Mouse (Mus musculus) embryo, embryonic 10 days (tissue): Measurements from ENCODE around the gene 2510002D24Rik.

ENCODE experiments used
- DNase-seq: peaks from one replicate; pipeline ENCODE4 v3.0.0-alpha.2; 2015; ENCODE audit warnings: low spot score

The 2510002D24Rik gene

GRCm38 (mm10) chr16:18836468-18837208 is at the start of gene 2510002D24Rik, which contains the start of gene Gm28539:
Gene 2510002D24Rik (plus strand): TSS chr16:18836578.
Gene Gm28539 (plus strand): TSS chr16:18836584.
- peak; percentile 96 for DNase-seq

DNA sequence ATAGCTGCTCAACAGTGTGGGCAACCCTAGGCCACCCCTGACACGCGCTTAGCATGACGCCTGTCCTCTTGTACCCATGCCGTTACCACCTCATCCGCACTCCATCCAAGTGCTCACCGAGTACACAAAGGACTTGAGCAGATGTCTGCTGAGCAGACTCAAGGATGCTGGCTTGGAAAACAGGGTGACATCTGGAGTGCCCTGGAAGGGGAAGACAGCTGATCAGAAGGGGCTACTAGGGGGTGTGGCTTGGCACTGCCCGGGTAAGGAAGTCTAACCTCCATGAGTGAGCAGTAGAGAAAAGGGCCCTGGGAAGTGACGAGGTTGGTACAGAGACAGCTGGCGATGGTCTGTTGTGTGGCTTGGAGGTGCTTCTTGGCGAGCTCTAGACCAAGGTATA is 49.7 kb upstream of the 2510002D24Rik start:
- no peak for DNase-seq

DNA sequence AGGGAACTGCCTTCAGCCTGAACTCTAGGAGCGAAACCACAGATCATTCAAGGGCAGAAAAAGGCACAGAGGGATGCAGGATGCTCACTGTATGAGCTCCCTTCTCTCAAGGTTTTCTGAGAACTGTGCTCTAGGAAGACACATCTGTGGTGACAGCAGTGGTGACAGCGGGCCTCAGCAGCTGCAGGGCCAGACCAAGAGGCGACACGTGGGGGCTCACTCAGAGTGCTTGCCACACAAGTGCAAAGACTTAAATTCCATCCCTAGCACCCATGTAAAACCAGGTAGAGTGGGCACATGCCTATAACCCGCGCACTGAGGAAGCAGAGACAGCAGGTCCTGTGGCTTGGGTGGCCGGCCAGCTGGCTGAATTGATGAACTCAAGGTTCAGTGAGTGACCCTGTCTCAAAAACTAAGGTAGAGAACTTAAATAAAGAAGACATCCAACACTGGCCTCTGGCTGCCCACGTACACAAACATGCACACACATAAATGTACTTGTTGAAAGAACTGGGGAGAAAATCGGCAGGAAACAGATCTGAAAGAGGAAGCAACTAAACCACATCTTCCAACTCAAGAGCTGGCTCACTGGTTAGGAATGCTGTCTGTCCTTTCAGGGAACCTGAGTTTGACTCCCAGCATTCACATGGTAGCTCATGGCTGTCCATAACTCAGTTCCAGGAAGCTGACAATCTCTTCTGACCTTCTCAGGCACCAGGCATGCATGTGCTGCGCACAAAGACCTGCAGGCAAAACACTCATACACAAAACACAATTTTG is 47.6 kb upstream of the 2510002D24Rik start:
- DNase-seq: no peak

DNA sequence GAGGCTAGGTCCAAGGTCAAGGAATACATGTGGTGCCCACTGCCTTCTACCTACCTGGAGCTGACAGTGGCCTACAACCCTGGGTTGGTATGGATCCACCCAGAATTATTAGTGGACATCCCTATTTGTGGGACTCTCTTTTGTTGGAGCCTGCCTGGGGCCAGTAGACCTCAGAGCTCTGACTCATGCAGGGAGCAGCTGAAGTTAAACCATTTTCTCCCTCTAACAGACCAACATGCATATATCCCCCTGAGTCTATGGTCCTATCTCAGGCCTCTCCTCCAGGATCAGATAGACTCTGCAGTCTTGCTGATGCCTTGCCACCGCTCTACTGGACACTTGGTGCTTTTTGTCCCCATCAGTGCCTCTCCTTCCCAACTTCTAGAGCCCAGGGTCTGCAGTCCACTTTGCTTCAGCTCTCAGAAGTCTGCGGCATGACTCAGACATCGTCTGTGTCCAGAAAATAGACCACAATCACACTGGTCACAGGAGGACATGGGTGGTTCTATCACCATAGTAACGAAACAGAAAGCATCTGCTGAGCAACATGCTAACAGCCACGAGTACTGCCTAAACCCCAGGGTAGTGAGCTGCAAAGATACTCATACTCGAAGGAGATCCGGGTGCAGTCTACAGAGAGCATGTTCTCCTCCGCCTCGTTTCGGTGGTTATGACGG is 41.0 kb upstream of the 2510002D24Rik start:
- DNase-seq: no peak

GRCm38 (mm10) chr16:18796645-18797044 is 39.7 kb upstream of the 2510002D24Rik start:
- no peak for DNase-seq

- DNase-seq: no peak
Measured at GRCm38 (mm10) chr16:18798151-18798550, 38.2 kb upstream of the 2510002D24Rik start.

DNA sequence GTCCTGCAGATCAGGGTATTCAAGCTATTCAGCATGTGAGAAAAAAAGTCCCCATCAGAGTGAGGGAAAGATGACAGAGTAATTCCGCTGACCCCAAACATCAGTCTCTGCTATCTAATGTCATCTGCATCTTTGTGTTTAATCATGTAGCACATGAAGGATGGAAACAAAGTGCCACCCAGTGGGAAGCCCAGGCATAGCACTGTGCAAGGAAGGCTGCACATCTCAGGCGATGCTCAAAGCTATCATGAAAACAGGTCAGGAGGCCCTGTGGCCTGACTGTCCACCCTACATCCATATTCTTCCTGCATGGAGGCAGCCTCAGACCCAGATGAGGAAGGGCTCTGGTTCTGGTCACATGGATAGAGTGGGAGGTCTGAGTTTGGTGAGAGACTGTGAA is 37.5 kb upstream of the 2510002D24Rik start:
- peak; percentile 55 for DNase-seq

GRCm38 (mm10) chr16:18805746-18806145 is 30.6 kb upstream of the 2510002D24Rik start:
- no peak for DNase-seq

- no peak for DNase-seq
Measured at GRCm38 (mm10) chr16:18809001-18809400, 27.4 kb upstream of the 2510002D24Rik start.

GRCm38 (mm10) chr16:18811032-18811431 is 25.3 kb upstream of the 2510002D24Rik start:
- peak; percentile 9 for DNase-seq

DNA sequence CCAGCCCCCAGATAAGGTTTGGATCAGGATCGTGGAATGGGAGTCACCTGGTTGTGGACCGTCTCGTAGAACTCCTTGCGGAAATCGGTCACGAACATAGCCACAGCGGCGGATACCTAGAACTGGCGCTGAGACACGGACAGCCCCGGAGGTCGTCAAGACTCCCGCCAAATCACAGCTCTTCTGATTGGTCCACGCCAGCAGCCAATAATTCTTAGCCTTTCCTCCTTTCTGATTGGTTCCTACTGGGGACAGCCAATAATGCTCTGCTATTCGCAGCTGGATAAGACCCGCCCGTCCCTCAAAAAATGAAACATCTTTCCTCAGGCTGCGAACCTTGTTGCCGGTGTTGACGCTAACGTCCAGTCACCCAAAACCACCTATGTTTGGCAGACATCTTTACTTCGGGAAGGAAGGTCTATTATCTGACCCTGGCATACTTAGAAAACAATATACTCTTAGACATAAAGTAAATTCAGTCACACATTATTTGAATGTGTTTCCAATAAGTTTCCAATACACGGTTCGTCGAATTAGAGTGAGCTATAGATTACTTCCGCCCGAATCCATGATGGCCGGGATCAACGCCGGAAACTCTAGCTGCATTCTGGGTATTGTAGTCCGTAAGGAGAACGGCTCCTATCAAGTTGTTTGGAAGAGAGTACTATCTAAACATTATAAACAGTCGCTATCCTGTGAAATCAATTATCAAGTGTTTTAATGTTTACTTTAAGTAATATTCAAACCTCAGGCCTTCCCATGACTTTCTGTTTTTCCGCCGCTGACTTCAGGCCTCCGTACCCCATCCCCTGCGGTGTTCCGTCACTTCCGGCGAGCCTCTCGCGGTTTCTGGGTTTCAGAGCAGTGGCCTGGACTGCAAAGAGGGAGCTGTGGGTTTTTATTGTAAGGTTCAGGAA is 24.7 kb upstream of the 2510002D24Rik start, which contains the start of the genes Ufd1 and Cdc45:
TSS of gene Ufd1 (plus strand) at position 312 of the 917 bp plus-strand sequence.
TSS of gene Cdc45 (minus strand) at position 520 of the 917 bp plus-strand sequence.
- DNase-seq: peak; percentile 95

DNA sequence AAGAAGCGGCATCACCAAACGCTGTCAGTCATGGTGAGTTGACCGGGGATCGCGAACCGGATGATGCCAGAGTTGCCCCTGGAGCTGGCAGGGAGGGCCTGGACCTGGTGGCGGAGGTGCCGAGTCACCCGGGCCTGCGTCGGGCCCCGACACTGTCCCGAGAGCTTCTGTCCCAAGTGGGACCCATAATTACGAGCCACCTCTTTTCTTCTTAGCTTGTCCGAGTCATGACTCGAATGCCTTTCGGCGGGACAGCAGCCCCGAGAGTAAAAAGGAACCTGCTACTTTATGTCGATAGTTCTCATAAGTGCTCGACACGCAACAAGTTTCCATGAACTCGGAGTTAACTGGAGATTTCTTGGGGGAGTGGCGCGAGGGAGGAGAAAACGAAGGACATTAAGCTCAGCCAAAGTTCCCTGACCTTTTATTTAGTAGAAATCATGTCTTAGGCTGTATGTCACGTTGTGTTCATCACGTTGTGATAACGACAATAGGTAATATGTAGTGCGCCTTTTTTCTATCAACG is 23.9 kb upstream of the 2510002D24Rik start:
- DNase-seq: no peak

- DNase-seq: no peak
Measured at GRCm38 (mm10) chr16:18822356-18822755, 14.0 kb upstream of the 2510002D24Rik start.

- DNase-seq: no peak
Measured at GRCm38 (mm10) chr16:18822925-18823324, 13.5 kb upstream of the 2510002D24Rik start.

DNA sequence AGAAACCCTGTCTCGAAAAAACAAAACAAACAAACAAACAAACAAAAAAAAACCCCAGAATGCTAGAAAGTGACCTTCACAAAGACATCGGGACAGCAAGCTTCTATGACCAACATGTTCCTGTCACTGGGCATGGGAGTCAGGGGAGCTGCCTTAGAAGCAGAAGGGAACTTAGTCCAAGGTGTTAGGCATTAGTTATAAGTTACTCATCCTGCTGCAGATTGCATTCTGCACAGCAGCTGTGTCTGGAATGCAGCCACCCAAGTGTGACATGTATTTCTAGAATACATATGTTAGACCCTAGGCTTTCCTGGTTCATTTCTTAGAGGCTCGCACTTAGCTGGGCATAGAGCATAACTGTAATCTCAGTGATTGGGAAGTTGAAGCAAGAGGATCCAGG is 7.7 kb upstream of the 2510002D24Rik start:
- DNase-seq: no peak

GRCm38 (mm10) chr16:18829102-18829501 is 7.3 kb upstream of the 2510002D24Rik start:
- no peak for DNase-seq

DNA sequence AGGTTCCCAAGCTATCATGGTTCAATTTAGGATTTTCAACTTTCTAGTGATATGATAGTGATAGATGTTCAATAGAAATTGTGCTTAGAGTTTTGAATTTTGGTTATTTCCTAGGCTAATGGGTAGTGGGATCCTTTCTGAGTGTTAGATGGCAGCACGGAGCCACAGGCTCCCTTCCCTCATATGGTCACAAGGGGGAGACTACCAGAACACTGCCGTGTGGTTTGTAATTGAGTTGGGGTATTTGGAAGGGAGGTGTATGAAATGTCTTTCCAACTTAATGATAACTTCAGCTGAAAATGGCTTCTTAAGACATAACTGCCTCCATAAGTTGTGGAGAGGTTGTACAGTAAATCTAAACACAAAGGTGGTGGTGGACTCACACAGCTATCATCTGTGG is 2.9 kb upstream of the 2510002D24Rik start:
- DNase-seq: no peak

DNA sequence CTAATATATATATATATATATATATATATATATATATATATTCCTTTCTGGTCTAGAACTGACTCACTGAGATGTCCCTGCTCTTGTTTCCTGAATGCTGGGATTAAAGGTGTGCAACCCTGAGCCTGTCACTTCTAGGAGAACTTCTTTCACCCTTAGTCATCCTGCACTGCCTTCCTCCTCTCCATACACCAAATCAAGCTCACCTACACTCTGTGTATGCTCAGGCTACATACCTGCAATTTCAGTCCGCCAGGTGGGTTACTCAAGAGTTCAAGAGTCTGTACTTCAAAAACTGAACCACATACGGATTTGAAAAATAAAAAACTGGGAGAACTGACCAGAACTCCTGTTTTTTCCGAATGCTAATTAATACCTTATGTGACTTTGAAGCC is 308 bp upstream of the 2510002D24Rik start:
- DNase-seq: no peak

DNA sequence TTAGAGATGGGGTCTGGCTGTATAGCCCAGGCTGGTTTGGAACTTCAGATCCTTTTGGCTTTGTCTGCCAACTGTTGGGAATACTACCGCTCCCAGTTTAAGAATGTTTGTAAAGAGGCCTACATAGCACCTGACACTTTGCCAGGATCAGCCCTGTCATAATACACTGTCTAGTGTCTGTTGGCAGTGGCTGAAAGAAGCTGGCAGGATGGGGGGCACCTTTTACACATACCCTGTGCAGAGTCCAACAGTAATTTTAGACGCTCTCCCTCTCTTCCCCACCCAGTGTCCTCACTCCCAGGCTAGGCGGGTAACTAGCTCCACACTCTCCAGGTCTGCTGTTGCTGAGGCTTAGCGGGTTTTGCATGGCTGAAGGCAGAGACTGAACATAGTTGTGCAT is 2.0 kb downstream of the 2510002D24Rik start:
- DNase-seq: no peak

DNA sequence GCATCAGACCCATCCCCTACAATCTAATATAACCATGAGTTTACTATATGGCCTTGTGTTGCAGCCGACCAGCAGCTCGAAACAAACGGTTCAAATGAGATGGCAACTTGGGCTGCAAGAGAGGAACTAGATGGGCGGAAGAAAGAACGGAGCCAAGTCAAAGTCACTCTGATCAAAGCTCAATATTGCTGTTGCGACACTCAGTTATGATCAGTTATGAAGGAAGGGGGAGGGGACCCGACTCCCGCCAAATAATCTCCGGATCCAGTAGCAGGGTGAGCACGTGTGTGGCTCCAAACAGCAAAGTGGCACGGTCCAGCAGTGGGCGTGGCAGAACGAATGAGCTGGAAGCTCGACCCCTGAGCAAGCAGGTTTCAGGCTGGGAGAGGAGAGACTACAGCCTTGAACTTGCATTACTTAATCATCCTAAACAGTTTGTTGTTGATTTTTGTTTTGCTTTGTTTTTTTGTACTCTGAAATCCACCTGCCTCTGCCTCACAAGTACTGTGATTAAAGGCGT is 10.0 kb downstream of the 2510002D24Rik start:
- no peak for DNase-seq
